Mouse (Mus musculus) ES-Bruce4 (cell line): ENCODE results near the gene Srsf2.
A peak's percentile ranks its signal among the peaks of the same experiment; 100 is the strongest.

Experiments used
- CTCF ChIP-seq: IDR thresholded peaks from one replicate; pipeline ENCODE4 v1.8.1; 2011; ENCODE audit warnings: low read depth, low read length
- EP300 ChIP-seq: IDR thresholded peaks from 2 replicates; pipeline ENCODE4 v1.6.1; 2011; ENCODE audit warnings: low read depth, low read length; ENCODE audit not compliant: insufficient read depth
- POLR2A ChIP-seq: IDR thresholded peaks from one replicate; pipeline ENCODE4 v1.8.1; 2011; ENCODE audit warnings: low read length; ENCODE audit not compliant: insufficient read depth

GRCm38 (mm10) chr11:116814076-116814883 is 38.6 kb downstream of the Srsf2 start:
- no peak for TF ChIP-seq CTCF
- no peak for TF ChIP-seq POLR2A
- peak; percentile 52 for TF ChIP-seq EP300
